Mouse (Mus musculus): ENCODE data around the gene Exoc7. TPM values are rescaled to one million over a fixed set of nuclear protein-coding genes. Genes with fewer than 3 reads are reported as not detected.

Gene Exoc7
- total RNA-seq, 1 experiment from 2014 or later: 77.1 TPM

Other genes starting within 250 kb of the Exoc7 start
- gene Unc13d, start 229.3 kb downstream of the Exoc7 start, total RNA-seq (2021): 0.24 and 0.79 TPM in 2 replicates
- 189 and 195 TPM in 2 replicates for gene Wbp2, start 220.2 kb downstream of the Exoc7 start, total RNA-seq (2021)
- 17.1 and 20.2 TPM in 2 replicates for gene Trim47, start 180.0 kb downstream of the Exoc7 start, total RNA-seq (2021)
- gene Trim65, start 176.1 kb downstream of the Exoc7 start, total RNA-seq (2021): 12.2 and 12.9 TPM in 2 replicates
- gene Mrpl38, start 168.4 kb downstream of the Exoc7 start, total RNA-seq (2021): 86.5 and 103 TPM in 2 replicates
- gene Fbf1, start 139.1 kb downstream of the Exoc7 start, total RNA-seq (2021): 47.4 and 53.0 TPM in 2 replicates
- gene Ten1, start 108.4 kb downstream of the Exoc7 start, total RNA-seq (2021): 21.5 and 27.1 TPM in 2 replicates
- 182 and 184 TPM in 2 replicates for gene Acox1, start 108.2 kb downstream of the Exoc7 start, total RNA-seq (2021)
- 1.00 and 1.5 TPM in 2 replicates for gene Evpl, start 69.2 kb downstream of the Exoc7 start, total RNA-seq (2021)
- 68.1 and 70.9 TPM in 2 replicates for gene Srp68, start 33.0 kb downstream of the Exoc7 start, total RNA-seq (2021)
- not detected in 2 replicates for gene Galr2, start 26.3 kb downstream of the Exoc7 start, total RNA-seq (2021)
- gene Foxj1, start 28.2 kb upstream of the Exoc7 start, total RNA-seq (2021): 0.15 TPM in 1 of 2 replicates, not detected in the other
- gene Rnf157, start 105.8 kb upstream of the Exoc7 start, total RNA-seq (2021): 8.5 and 8.9 TPM in 2 replicates
- gene Ubald2, start 126.9 kb upstream of the Exoc7 start, total RNA-seq (2021): 27.9 and 48.4 TPM in 2 replicates
- not detected in 2 replicates for gene Qrich2, start 159.0 kb upstream of the Exoc7 start, total RNA-seq (2021)
- gene Prpsap1, start 187.0 kb upstream of the Exoc7 start, total RNA-seq (2021): 112 TPM in 2 replicates
- gene Sphk1, start 223.7 kb upstream of the Exoc7 start, total RNA-seq (2021): 0.57 and 1.5 TPM in 2 replicates